Mouse (Mus musculus): ENCODE data around the gene Pard3. TPM values are rescaled to one million over a fixed set of nuclear protein-coding genes. Genes with fewer than 3 reads are reported as not detected.
"Not testable (repeated sequence)": the region's sequence is repeated elsewhere in the genome, so short reads cannot be mapped to it uniquely, and the experiment has no call there.

Pard3 gene
- total RNA-seq, 1 experiment from 2014 or later: 40.2 TPM

- peak; percentile 87 for DNase-seq
These were observed 75.5 kb downstream of the Pard3 start for GRCm38 (mm10) chr8:127139154-127139553.

- no peak for DNase-seq
These were observed 77.3 kb downstream of the Pard3 start for GRCm38 (mm10) chr8:127140945-127141344.

GRCm38 (mm10) chr8:127143641-127144040 lies 79.9 kb downstream of the Pard3 start:
- DNase-seq: no peak

- no peak for DNase-seq
These were observed 80.9 kb downstream of the Pard3 start for GRCm38 (mm10) chr8:127144562-127144961.

GRCm38 (mm10) chr8:127145135-127145534 lies 81.4 kb downstream of the Pard3 start:
- no peak for DNase-seq

- no peak for DNase-seq
These were observed 82.4 kb downstream of the Pard3 start for GRCm38 (mm10) chr8:127146055-127146454.

- DNase-seq: peak; percentile 29
These were observed 85.1 kb downstream of the Pard3 start for GRCm38 (mm10) chr8:127148821-127149220.

GRCm38 (mm10) chr8:127150645-127151044 lies 87.0 kb downstream of the Pard3 start:
- no peak for DNase-seq

GRCm38 (mm10) chr8:127151706-127152105 lies 88.0 kb downstream of the Pard3 start:
- no peak for DNase-seq

- DNase-seq: peak; percentile 46
These were observed 93.4 kb downstream of the Pard3 start for GRCm38 (mm10) chr8:127157087-127157486.

- no peak for DNase-seq
These were observed 95.8 kb downstream of the Pard3 start for GRCm38 (mm10) chr8:127159421-127159966.

- DNase-seq: no peak
These were observed 98.2 kb downstream of the Pard3 start for GRCm38 (mm10) chr8:127161854-127162253.

- DNase-seq: no peak
These were observed 99.1 kb downstream of the Pard3 start for GRCm38 (mm10) chr8:127162821-127163220.

- no peak for DNase-seq
These were observed 100.9 kb downstream of the Pard3 start for GRCm38 (mm10) chr8:127164326-127165280.

- no peak for DNase-seq
These were observed 104.8 kb downstream of the Pard3 start for GRCm38 (mm10) chr8:127168496-127168895.

GRCm38 (mm10) chr8:127169361-127169760 lies 105.7 kb downstream of the Pard3 start:
- no peak for DNase-seq

GRCm38 (mm10) chr8:127170372-127170771 lies 106.7 kb downstream of the Pard3 start:
- DNase-seq: not testable (repeated sequence)

- no peak for DNase-seq
These were observed 107.2 kb downstream of the Pard3 start for GRCm38 (mm10) chr8:127170930-127171329.

GRCm38 (mm10) chr8:127173483-127173882 lies 109.8 kb downstream of the Pard3 start:
- no peak for DNase-seq

- DNase-seq: no peak
These were observed 110.7 kb downstream of the Pard3 start for GRCm38 (mm10) chr8:127174411-127174810.

GRCm38 (mm10) chr8:127175160-127175836 lies 111.6 kb downstream of the Pard3 start:
- DNase-seq: no peak

GRCm38 (mm10) chr8:127178634-127179033 lies 114.9 kb downstream of the Pard3 start:
- peak; percentile 57 for DNase-seq

GRCm38 (mm10) chr8:127181246-127181645 lies 117.6 kb downstream of the Pard3 start:
- DNase-seq: no peak
